Mouse (Mus musculus) embryonic stem cell, embryonic (primary cell): ENCODE measurements around the gene Zbtb43.

ENCODE experiments used
- CTCF ChIA-PET, 4 experiments: fragments of 300-600 bp in 2 of 4; fragments of 350-600 bp in 2 of 4; sonication (Branson Sonifier 250); formaldehyde crosslinking; loops; one replicate each; lab custom pipeline; 2022; ENCODE audit warnings: inconsistent platforms in 2 of 4; lab: Charles Lee
- POLR2A ChIA-PET, 4 experiments: fragments of 300-600 bp in 2 of 4; fragments of 350-600 bp in 2 of 4; sonication (Branson Sonifier 250); formaldehyde crosslinking; loops; one replicate each; lab custom pipeline; 2022; ENCODE audit warnings: antibody characterized with exemption in 4 of 4, inconsistent platforms in 1 of 4; lab: Charles Lee

Zbtb43 gene

GRCm38 (mm10) chr2:33468466-33469097 lies at the start of gene Zbtb43:
Zbtb43 (minus strand) TSS chr2:33468559.
- POLR2A ChIA-PET: interaction anchor here (0.5 to 3.9 kb wide), 40 partner anchors 9 to 1512 kb away, joined by 3 to 27 read pairs (median 4); partner anchors contain the start of genes Lrsam1 (in 1 of the 4) and Rpl12 (in 1 of the 4)
- CTCF ChIA-PET: interaction anchor here (0.6 to 1.3 kb wide), 16 partner anchors 9 to 1428 kb away, joined by 3 to 22 read pairs (median 4); no protein-coding TSS in a partner anchor

GRCm38 (mm10) chr2:33515856-33516255 lies 47.5 kb upstream of the Zbtb43 start:
- ChIA-PET POLR2A (no interaction called here), CTCF (interaction anchor here in 2 of 4 experiments (0.6 kb wide), 2 partner anchors 382 to 657 kb away, joined by 3 to 6 read pairs; no protein-coding TSS in a partner anchor)

GRCm38 (mm10) chr2:33515431-33515830 lies 47.1 kb upstream of the Zbtb43 start:
- ChIA-PET POLR2A (no interaction called here), CTCF (interaction anchor here in 2 of 4 experiments (0.6 kb wide), 2 partner anchors 382 to 656 kb away, joined by 3 to 6 read pairs; no protein-coding TSS in a partner anchor)

- ChIA-PET POLR2A (interaction anchor here in 1 of 4 experiments (0.7 to 2.4 kb wide), 4 partner anchors 9 to 98 kb away, joined by 3 to 5 read pairs (median 3); no protein-coding TSS in a partner anchor), CTCF (interaction anchor here in 3 of 4 experiments (0.6 to 3.1 kb wide), 4 partner anchors 15 to 32 kb away, joined by 3 to 14 read pairs (median 4); no protein-coding TSS in a partner anchor)
These were observed 42.4 kb upstream of the Zbtb43 start for GRCm38 (mm10) chr2:33510791-33511190.

- ChIA-PET CTCF (interaction anchor here in 3 of 4 experiments (0.5 to 2.9 kb wide), 4 partner anchors 15 to 227 kb away, joined by 5 to 14 read pairs (median 6); no protein-coding TSS in a partner anchor), POLR2A (interaction anchor here in 1 of 4 experiments (1.8 kb wide), 1 partner anchor 10 kb away, joined by 5 read pairs; no protein-coding TSS in a partner anchor)
These were observed 34.2 kb upstream of the Zbtb43 start for GRCm38 (mm10) chr2:33502602-33503001.

- CTCF ChIA-PET: interaction anchor here in 2 of 4 experiments (0.6 to 1.5 kb wide), 2 partner anchors 14 to 71 kb away, joined by 3 to 4 read pairs; no protein-coding TSS in a partner anchor
- POLR2A ChIA-PET: no interaction called here
These were observed 29.9 kb upstream of the Zbtb43 start for GRCm38 (mm10) chr2:33498280-33498679.

- ChIA-PET CTCF (interaction anchor here (0.6 to 3.2 kb wide), 27 partner anchors 9 to 980 kb away, joined by 3 to 37 read pairs (median 4); partner anchors contain the start of gene Garnl3 (in 1 of the 4)), POLR2A (interaction anchor here in 3 of 4 experiments (0.8 to 1.6 kb wide), 5 partner anchors 13 to 69 kb away, joined by 3 to 5 read pairs (median 4); no protein-coding TSS in a partner anchor)
These were observed 27.3 kb upstream of the Zbtb43 start for GRCm38 (mm10) chr2:33495654-33496053.

GRCm38 (mm10) chr2:33492041-33492440 lies 23.7 kb upstream of the Zbtb43 start:
- POLR2A ChIA-PET: interaction anchor here in 1 of 4 experiments (0.7 kb wide), 1 partner anchor 767 kb away, joined by 3 read pairs; no protein-coding TSS in a partner anchor
- CTCF ChIA-PET: interaction anchor here in 1 of 4 experiments (0.6 kb wide), 1 partner anchor 59 kb away, joined by 3 read pairs; no protein-coding TSS in a partner anchor

GRCm38 (mm10) chr2:33489565-33489964 lies 21.2 kb upstream of the Zbtb43 start:
- ChIA-PET POLR2A (interaction anchor here in 2 of 4 experiments (0.8 to 1.3 kb wide), 7 partner anchors 9 to 350 kb away, joined by 3 to 5 read pairs (median 3); partner anchors contain the start of gene Zbtb43 (in 1 of the 2)), CTCF (interaction anchor here in 3 of 4 experiments (0.5 to 2.2 kb wide), 18 partner anchors 9 to 466 kb away, joined by 3 to 9 read pairs (median 3); no protein-coding TSS in a partner anchor)

- CTCF ChIA-PET: interaction anchor here (0.5 to 4.7 kb wide), 56 partner anchors 8 to 579 kb away, joined by 3 to 38 read pairs (median 5); partner anchors contain the start of genes Garnl3 (in 1 of the 4) and Zbtb43 (in 1 of the 4)
- POLR2A ChIA-PET: interaction anchor here in 2 of 4 experiments (0.9 to 1.8 kb wide), 13 partner anchors 10 to 526 kb away, joined by 3 to 8 read pairs (median 3); partner anchors contain the start of genes Zbtb43 (in 2 of the 2), Lrsam1 (in 1 of the 2) and Rpl12 (in 1 of the 2)
These were observed 19.0 kb upstream of the Zbtb43 start for GRCm38 (mm10) chr2:33487332-33487731.

- CTCF ChIA-PET: interaction anchor here (0.5 to 4.7 kb wide), 57 partner anchors 8 to 356 kb away, joined by 3 to 38 read pairs (median 4); partner anchors contain the start of genes Garnl3 (in 1 of the 4) and Zbtb43 (in 1 of the 4)
- POLR2A ChIA-PET: interaction anchor here in 2 of 4 experiments (0.7 to 1.8 kb wide), 16 partner anchors 10 to 96 kb away, joined by 3 to 8 read pairs (median 3); partner anchors contain the start of gene Zbtb43 (in 2 of the 2)
These were observed 18.5 kb upstream of the Zbtb43 start for GRCm38 (mm10) chr2:33486866-33487265.

GRCm38 (mm10) chr2:33477961-33478755 lies 9.8 kb upstream of the Zbtb43 start:
- ChIA-PET POLR2A (interaction anchor here in 3 of 4 experiments (0.6 to 4.2 kb wide), 32 partner anchors 10 to 1186 kb away, joined by 3 to 29 read pairs (median 4); partner anchors contain the start of genes Zbtb43 (in 2 of the 3), Garnl3 (in 1 of the 3), Ralgps1 (in 1 of the 3) and Slc2a8 (in 1 of the 3)), CTCF (interaction anchor here in 3 of 4 experiments (0.6 to 1.8 kb wide), 20 partner anchors 8 to 348 kb away, joined by 3 to 8 read pairs (median 4); no protein-coding TSS in a partner anchor)

GRCm38 (mm10) chr2:33475961-33476360 lies 7.6 kb upstream of the Zbtb43 start:
- POLR2A ChIA-PET: interaction anchor here in 3 of 4 experiments (0.7 to 3.4 kb wide), 11 partner anchors 8 to 36 kb away, joined by 3 to 27 read pairs (median 3); partner anchors contain the start of gene Zbtb43 (in 2 of the 3)

GRCm38 (mm10) chr2:33467546-33468465 lies 553 bp downstream of the Zbtb43 start:
- POLR2A ChIA-PET: interaction anchor here (0.5 to 3.9 kb wide), 27 partner anchors 10 to 793 kb away, joined by 3 to 27 read pairs (median 5); partner anchors contain the start of genes Lrsam1 (in 1 of the 4) and Rpl12 (in 1 of the 4)
- CTCF ChIA-PET: interaction anchor here (0.6 to 1.3 kb wide), 9 partner anchors 10 to 459 kb away, joined by 3 to 11 read pairs (median 4); no protein-coding TSS in a partner anchor

More at GRCm38 (mm10) chr2:33475961-33476360, 7.6 kb upstream of the Zbtb43 start:
- CTCF ChIA-PET: interaction anchor here in 3 of 4 experiments (0.6 to 2.9 kb wide), 5 partner anchors 10 to 896 kb away, joined by 3 to 10 read pairs (median 5); no protein-coding TSS in a partner anchor

- CTCF ChIA-PET: interaction anchor here in 1 of 4 experiments (0.8 kb wide), 1 partner anchor 21 kb away, joined by 3 read pairs; no protein-coding TSS in a partner anchor
These were observed 2.4 kb downstream of the Zbtb43 start for GRCm38 (mm10) chr2:33465966-33466365.

More at GRCm38 (mm10) chr2:33465966-33466365, 2.4 kb downstream of the Zbtb43 start:
- POLR2A ChIA-PET: interaction anchor here in 3 of 4 experiments (0.6 to 3.9 kb wide), 8 partner anchors 8 to 247 kb away, joined by 3 to 24 read pairs (median 4); no protein-coding TSS in a partner anchor
